Mouse (Mus musculus): Measurements from ENCODE around the gene Pi4k2a. TPM values are rescaled to one million over a fixed set of nuclear protein-coding genes. Genes with fewer than 3 reads are reported as not detected.
A peak's percentile ranks its signal among the peaks of the same experiment; 100 is the strongest.

The Pi4k2a gene
- total RNA-seq, 1 experiment = 23.2 TPM

- TF ChIP-seq ZNF384 (IDR thresholded peaks at IDR 0.05; ENCODE audit: low read depth, low read length) = no peak
- TF ChIP-seq CHD2 (IDR thresholded peaks at IDR 0.05; ENCODE audit: low read depth, low read length) = no peak
- TF ChIP-seq HCFC1 (IDR thresholded peaks at IDR 0.05; ENCODE audit: borderline replicate concordance, insufficient read depth, low read length) = no peak
- no peak for TF ChIP-seq MAFK (IDR thresholded peaks at IDR 0.05; ENCODE audit: insufficient read depth, low read depth, low read length)
- TF ChIP-seq ZC3H11A (IDR thresholded peaks at IDR 0.05; ENCODE audit: borderline replicate concordance, low read depth, low read length) = no peak
- Histone ChIP-seq H3K36me3 (ENCODE audit: control insufficient read depth, insufficient read depth, low read length, poor library complexity, severe bottlenecking) (no peaks in the 10 kb centered on the region), H3K4me3 (ENCODE audit: insufficient read depth in 1 of 2, low read depth in 1 of 2, low read length in 2 of 2, poor library complexity in 1 of 2, severe bottlenecking in 1 of 2) (no peak overlapping the region), H3K9ac (ENCODE audit: insufficient read depth, low read depth, low read length, poor library complexity, severe bottlenecking) (no peak overlapping the region), H3K9me3 (ENCODE audit: control insufficient read depth, insufficient read depth, low read depth, low read length) (no peaks in the 10 kb centered on the region), H3K27ac (ENCODE audit: insufficient read depth, low read depth, low read length, poor library complexity, severe bottlenecking) (no peak overlapping the region), H3K4me1 (ENCODE audit: control insufficient read depth in 2 of 2, insufficient read depth in 2 of 2, low read length in 2 of 2, poor library complexity in 1 of 2) (peaks cover 0 to 3% of the 10 kb centered on the region in 2 experiments; a peak in 1 of 4 replicates)
- no peak for DNase-seq (ENCODE audit: low read depth, low spot score)
- in situ Hi-C loops (cut with MboI; ENCODE audit: low sequenced_read_pairs in 2 of 2, unreplicated experiment in 2 of 2) = no loop called here
Observed at GRCm38 (mm10) chr19:42169322-42169975, 79.2 kb downstream of the Pi4k2a start.

GRCm38 (mm10) chr19:42170025-42170969 lies 80.0 kb downstream of the Pi4k2a start:
- peaks cover 0 to 3% of the 10 kb centered on the region in 2 experiments; a peak in 1 of 4 replicates for H3K4me1 ChIP-seq (ENCODE audit: control insufficient read depth in 2 of 2, insufficient read depth in 2 of 2, low read length in 2 of 2, poor library complexity in 1 of 2)
- in situ Hi-C loops (cut with MboI; ENCODE audit: low sequenced_read_pairs in 2 of 2, unreplicated experiment in 2 of 2) = no loop called here
- DNase-seq (ENCODE audit: low read depth, low spot score) = peak; percentile 90
- peak overlapping the region; percentile 85 for H3K9ac ChIP-seq (ENCODE audit: insufficient read depth, low read depth, low read length, poor library complexity, severe bottlenecking)
- TF ChIP-seq ZNF384 (IDR thresholded peaks at IDR 0.05; ENCODE audit: low read depth, low read length) (peak; percentile 64; the same call in 1 of the 2 replicates), HCFC1 (IDR thresholded peaks at IDR 0.05; ENCODE audit: borderline replicate concordance, insufficient read depth, low read length) (peak; percentile 71), CHD2 (IDR thresholded peaks at IDR 0.05; ENCODE audit: low read depth, low read length) (no peak), ZC3H11A (IDR thresholded peaks at IDR 0.05; ENCODE audit: borderline replicate concordance, low read depth, low read length) (no peak), MAFK (IDR thresholded peaks at IDR 0.05; ENCODE audit: insufficient read depth, low read depth, low read length) (no peak)
- no peaks in the 10 kb centered on the region for H3K9me3 ChIP-seq (ENCODE audit: control insufficient read depth, insufficient read depth, low read depth, low read length)
- no peaks in the 10 kb centered on the region for H3K36me3 ChIP-seq (ENCODE audit: control insufficient read depth, insufficient read depth, low read length, poor library complexity, severe bottlenecking)
- H3K4me3 ChIP-seq (ENCODE audit: insufficient read depth in 1 of 2, low read depth in 1 of 2, low read length in 2 of 2, poor library complexity in 1 of 2, severe bottlenecking in 1 of 2) = peak overlapping the region; percentile 80 to 97
- no peak overlapping the region for H3K27ac ChIP-seq (ENCODE audit: insufficient read depth, low read depth, low read length, poor library complexity, severe bottlenecking)

Other genes with a start within 250 kb of the Pi4k2a start
- gene Frat2, start 242.3 kb upstream of the Pi4k2a start, total RNA-seq (2012; rRNA removed) = 4.5 and 7.0 TPM in 2 replicates
- 48.6 and 55.6 TPM in 2 replicates for gene Rrp12, start 194.3 kb upstream of the Pi4k2a start, total RNA-seq (2012; rRNA removed)
- gene Pgam1, start 178.5 kb upstream of the Pi4k2a start, total RNA-seq (2012; rRNA removed) = 762 and 881 TPM in 2 replicates
- 45.2 and 48.2 TPM in 2 replicates for gene Exosc1, start 157.0 kb upstream of the Pi4k2a start, total RNA-seq (2012; rRNA removed)
- gene Zdhhc16, start 157.0 kb upstream of the Pi4k2a start, total RNA-seq (2012; rRNA removed) = 62.7 and 73.7 TPM in 2 replicates
- gene Mms19, start 109.3 kb upstream of the Pi4k2a start, total RNA-seq (2012; rRNA removed) = 59.6 and 91.5 TPM in 2 replicates
- gene Ubtd1, start 108.7 kb upstream of the Pi4k2a start, total RNA-seq (2012; rRNA removed) = 14.4 and 18.2 TPM in 2 replicates
- 0.45 TPM in 1 of 2 replicates, not detected in the other for gene Ankrd2, start 54.5 kb upstream of the Pi4k2a start, total RNA-seq (2012; rRNA removed)
- gene Hoga1, start 44.9 kb upstream of the Pi4k2a start, total RNA-seq (2012; rRNA removed) = 0.89 and 1.6 TPM in 2 replicates
- gene 4933411K16Rik, start 38.2 kb upstream of the Pi4k2a start, total RNA-seq (2012; rRNA removed) = 0.62 and 0.69 TPM in 2 replicates
- 2.9 and 3.1 TPM in 2 replicates for gene Morn4, start 4.1 kb upstream of the Pi4k2a start, total RNA-seq (2012; rRNA removed)
- gene Avpi1, start 38.6 kb downstream of the Pi4k2a start, total RNA-seq (2012; rRNA removed) = 98.8 and 99.2 TPM in 2 replicates
- gene Marveld1, start 56.9 kb downstream of the Pi4k2a start, total RNA-seq (2012; rRNA removed) = 39.8 and 56.3 TPM in 2 replicates
- gene Zfyve27, start 73.5 kb downstream of the Pi4k2a start, total RNA-seq (2012; rRNA removed) = 45.9 and 78.1 TPM in 2 replicates
- gene Sfrp5, start 111.8 kb downstream of the Pi4k2a start, total RNA-seq (2012; rRNA removed) = 6.0 and 7.2 TPM in 2 replicates
- gene Golga7b, start 157.1 kb downstream of the Pi4k2a start, total RNA-seq (2012; rRNA removed) = 0.05 and 0.09 TPM in 2 replicates

Measured in ES-E14 (cell line).